Mouse (Mus musculus) NIH3T3 (cell line): Measurements from ENCODE around the gene Nup210.
A peak's percentile ranks its signal among the peaks of the same experiment; 100 is the strongest.

ENCODE experiments used
- DNase-seq: peaks from one replicate; pipeline ENCODE4 v3.0.0-alpha.2; 2012; ENCODE audit warnings: low read depth

Gene Nup210

DNA sequence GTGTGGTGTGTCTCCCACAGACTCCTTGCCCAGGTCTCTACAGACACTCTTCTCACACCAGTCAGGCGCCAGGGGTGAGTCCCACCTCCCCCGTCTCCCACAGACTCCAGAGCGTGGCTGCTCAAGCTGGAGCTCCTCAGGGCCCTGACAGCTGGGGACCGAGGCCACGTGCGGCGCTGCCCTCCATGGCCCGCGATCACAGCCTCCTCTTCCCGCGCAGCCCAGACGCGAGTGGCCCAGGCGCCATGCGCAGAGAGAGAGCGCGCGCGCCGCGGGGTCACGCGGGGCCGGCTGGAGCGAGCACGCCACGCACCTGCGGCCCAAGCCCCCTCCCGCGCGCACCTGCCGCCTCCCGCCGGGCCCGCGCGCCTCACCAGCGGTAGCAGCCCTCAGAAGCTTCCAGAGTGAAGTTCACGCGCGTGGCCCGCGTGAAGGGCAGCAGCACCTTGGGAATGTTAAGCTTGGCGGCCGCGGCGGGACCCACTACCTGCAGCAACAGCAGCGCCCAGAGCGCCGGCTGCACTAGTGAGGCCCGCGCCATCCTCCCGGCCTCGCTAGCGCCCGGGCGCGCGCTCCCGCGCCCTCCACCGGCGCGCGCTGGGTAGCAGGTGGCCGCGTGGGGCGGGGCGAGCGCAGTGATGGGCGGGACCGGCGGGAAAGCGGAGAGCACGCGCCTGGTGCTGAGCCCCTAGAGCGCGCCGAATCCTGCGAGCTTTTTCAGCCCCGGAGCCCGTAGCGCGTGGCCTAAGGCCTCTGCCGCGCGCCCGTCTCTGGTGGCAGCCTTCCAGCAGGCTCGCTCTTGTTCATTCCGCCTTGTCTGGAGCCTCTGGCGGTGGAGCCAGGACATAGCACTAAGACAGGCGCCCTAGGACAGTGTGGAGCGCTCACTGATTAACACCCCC, at the start of gene Nup210:
TSS of gene Nup210 (minus strand) at position 586 of the 902 bp plus-strand sequence.
- peak; percentile 45 for DNase-seq

DNA sequence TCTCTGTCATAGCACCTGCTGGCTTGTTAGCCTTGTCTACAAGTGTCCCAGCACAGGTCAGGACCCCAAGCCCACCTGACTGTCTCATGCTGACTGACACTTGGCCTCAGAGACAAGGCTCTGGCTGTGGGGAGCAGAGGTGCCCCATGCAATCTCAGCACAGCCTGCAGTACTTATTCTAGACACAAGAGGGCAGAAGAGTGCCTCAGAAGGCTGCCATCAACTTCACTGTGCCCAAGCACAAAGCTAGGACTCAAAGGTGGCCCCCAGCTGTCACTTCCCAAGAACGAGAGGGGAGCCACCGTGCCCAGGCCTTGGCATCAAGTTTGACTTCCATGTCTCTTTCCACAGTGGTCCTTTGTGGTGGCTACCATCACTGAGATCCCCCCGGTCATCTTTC, 48.6 kb upstream of the Nup210 start:
- DNase-seq = peak; percentile 87

DNA sequence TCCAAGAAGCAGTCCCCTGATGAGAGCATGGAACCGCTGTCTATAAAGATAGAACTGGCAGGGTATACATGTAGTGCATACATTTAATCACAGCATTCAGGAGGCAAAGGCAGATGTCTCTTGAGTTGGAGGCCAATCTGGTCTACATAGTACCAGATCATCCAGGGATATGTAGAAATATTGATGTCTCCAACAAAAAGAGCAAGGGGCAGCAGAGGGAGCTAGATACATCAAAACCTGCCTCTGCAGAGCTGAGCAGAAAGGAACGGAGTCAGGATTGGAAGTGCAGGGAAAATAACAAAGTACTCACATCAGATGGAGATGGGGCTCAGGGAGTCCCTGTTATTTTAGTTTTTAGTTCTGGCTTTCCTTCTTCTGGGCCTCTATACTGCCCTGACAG, 48.0 kb upstream of the Nup210 start:
- peak; percentile 54 for DNase-seq

DNA sequence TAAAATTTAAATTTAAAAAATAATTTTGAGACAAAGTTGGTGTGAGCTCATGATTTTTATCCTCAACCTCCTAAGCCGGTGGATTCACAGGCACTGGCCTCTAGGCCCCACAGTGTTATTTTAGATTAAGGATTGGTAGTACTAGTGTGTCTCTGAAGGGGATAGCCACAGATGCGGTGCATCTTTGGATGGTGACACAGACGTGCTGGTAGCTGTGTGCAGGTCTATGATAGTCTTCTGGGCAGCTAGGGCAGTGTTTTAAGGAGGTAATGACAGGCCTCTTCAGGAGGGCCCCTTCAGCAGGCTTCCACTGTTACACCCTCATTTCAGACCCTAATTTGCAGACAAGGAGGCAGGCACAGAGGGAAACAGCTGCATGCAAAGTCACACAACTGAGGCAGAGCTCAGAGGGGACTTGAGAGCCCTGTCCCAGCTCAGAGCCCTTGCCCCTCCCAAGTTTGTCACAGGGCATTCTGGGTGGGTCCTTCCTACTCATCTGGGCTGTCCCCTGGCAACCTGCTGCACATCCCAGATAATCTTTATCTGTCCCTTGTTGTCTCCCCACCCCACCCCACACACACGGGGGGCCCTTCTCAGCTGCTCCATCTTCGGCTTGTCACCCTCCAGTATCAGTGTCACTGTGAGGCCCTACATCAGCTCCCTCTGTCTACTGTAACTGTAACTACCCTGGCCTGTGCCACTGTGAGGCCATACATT, 46.7 kb upstream of the Nup210 start:
- DNase-seq = no peak

DNA sequence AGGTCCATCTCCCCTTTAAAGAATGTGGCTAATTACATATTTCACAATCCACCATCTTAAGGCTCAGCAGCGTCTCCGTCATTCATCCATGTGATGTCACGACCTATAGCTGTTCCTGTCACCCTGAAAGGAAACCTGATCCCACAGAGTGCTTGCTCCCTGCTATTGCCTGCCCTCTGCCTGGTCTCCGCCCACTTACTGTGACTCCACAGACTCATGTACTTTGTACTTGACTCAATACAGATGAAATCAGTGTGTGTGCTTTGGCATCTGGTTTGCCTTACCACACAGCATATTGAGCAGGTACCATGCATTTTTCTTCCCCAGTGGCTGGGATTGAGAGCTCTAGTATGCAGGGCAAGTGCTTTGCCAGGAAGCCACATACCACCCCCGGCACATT, 45.7 kb upstream of the Nup210 start:
- no peak for DNase-seq

DNA sequence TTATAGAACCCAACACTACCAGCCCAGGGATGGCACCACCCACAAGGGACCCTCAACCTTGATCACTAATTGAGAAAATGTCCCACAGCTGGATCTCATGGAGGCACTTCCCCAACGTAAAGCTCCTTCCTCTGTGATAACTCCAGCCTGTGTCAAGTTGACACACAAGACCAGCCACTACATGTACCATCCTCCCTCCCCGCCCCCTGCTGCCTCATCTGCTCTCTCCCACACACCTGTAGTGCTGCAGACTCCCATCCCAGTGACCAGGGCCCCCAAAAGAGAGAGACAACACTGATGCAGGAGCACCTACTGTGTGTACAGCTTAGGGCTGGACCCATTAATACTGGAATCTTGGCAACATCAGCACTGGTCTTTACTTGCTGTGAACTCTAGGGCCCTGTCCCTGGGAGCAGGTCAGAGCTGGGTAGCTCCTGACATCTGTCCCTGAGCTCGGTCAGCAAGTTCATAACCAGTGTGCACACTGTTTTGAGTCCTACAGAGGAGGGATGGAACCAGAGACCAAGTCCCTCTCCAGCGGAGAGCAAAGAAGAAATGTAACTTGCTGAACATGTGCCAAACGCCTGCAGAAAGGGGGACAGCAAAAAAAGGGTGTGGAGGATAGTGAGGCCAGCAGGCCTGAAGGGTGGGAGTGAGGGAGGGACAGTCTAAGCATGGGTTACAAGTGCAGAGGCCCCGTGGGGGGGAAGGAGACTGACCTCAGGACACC, 45.0 kb upstream of the Nup210 start:
- DNase-seq = no peak

DNA sequence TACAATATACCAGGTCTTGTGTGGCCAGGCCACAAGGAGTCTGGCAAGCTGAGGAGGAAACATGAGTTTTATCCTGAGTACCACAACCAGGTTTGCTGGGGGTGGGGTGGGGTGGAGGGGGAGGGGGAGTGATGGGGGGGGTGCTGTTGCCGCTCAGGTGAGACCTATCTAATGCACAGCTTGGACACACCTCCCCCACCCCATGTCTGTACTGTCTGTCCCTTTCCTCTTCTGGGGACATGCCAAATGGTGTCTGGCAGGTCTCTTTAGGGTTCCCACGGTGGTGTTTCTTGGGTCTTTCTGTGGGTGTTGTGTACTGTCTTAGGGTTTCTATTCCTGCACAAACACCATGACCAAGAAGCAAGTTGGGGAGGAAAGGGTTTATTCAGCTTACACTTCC, 44.3 kb upstream of the Nup210 start:
- DNase-seq = no peak

DNA sequence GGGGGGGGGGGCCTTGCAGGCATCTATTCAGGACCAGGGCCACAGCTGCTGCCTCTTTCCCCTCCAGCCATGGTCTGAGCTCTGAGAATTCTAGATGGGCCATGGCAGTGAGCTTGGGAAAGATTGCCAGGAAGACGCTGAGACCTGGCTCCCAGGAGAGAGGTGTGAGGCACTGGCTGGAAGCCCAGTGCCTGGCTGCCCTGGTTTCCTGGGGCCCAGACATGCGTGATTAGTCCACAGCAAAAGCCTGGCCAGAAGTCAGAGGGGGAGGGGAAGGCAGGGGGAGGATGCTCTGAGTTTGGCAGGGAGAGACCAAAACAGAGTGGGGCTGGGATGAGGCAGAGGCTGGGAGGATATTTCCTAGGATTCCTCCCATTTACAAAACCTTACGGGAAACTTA, 43.8 kb upstream of the Nup210 start:
- DNase-seq = peak; percentile 85

DNA sequence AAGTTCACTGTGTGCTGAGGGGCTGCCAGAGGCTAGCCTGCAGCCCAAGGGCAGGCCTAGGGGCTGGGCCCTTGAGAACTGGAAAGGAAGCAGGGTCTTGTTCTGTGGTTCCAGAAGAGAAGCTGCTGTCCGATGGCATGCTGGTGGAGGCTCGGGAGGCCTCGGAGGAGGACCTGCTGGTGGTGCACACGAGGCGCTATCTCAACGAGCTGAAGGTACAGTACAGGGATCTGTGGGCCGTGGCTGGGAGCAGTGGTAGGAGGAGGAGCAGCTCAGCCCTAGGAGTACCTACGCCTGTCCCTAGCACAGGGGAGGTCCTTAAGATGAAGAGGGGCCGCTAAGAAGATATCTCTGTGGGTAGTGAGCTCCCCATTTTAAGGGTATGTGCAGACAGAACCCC, 42.4 kb upstream of the Nup210 start:
- no peak for DNase-seq

DNA sequence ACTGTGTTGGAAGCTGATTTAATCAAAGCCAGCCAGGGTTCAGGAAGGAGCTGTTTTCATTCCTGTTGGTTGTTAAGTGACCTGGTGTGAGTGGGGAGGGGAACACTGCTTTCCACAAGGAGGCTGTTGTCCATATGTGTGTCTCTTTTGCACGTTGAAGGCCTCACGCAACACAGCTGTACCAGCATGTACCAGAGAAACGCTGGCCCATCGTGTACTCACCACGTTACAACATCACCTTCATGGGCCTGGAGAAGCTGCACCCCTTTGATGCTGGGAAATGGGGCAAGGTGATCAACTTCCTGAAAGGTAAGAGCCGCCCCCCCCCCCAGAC, 40.6 kb upstream of the Nup210 start:
- DNase-seq = no peak

DNA sequence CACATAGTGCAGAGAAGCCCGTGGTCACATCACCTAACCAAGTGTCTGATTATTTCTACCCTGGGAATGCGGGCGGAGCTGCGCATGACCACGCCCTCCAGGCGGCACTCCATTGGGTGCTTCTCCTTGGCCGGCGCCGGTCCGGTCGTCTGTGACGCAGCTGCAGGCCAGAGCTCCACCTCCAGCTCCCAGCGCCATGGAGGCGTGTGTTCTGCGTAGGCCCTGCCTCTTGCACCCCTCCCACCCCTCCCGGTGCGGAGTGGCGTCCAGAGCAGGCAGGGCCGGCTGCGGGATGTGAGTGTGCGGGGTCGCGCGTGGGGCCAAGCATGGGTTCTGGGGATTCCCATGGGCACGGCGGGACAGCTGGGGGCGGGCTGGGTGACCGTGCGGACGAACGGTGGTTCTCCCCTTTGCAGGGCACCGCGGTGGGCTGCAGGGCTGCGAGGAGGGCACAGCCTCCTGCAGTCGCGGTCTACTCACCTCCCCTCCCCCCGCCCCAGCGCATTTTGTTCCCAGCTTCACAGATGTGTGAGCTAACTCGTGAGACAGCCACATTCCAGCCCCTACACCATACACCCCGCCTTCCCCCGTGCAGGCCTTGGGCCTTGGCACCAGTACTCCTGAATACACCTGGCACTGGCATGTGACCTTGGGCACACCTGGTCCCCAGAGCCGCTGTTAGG, 40.1 kb upstream of the Nup210 start, which contains the start of gene Hdac11:
TSS of gene Hdac11 (plus strand) at position 112 of the 683 bp plus-strand sequence.
- DNase-seq = peak; percentile 96

DNA sequence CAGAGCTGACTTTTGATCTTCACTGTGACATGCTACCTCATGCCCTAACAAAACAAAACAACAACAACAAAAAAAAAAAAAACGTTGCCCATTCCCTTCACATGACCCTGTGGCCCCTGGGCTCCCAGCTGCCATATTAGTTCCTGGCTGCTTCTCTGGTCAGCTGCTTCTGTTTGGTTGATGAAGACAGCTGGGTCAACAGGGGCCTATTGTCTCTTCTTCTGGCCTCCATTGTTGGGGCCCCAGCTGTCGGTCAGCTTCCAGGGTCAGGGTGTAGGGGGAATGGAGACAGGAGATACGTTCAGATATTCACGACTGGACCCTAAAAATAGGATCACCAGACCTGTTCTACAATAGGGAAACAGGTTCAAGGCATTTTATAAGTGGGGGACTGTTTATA, 39.4 kb upstream of the Nup210 start:
- DNase-seq = no peak

DNA sequence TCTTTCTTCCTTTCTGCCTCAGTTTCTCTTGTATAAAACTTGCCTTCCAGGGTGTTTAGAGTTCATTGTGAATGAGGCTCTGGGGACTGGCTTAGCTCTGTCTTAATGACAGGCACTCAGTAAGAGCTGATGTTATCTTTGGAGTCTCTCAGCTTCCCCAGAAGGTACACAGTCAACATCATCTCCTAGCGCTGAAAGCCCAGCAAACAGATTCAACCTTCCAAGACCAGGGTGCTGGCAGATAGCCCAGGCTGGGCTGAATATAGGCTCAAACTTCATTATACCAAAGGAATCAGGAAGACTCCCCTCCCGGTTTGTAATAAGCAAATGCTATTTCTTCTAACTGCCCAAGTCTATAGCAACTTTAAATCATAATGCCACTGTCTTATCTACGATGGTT, 38.7 kb upstream of the Nup210 start:
- DNase-seq = peak; percentile 72

DNA sequence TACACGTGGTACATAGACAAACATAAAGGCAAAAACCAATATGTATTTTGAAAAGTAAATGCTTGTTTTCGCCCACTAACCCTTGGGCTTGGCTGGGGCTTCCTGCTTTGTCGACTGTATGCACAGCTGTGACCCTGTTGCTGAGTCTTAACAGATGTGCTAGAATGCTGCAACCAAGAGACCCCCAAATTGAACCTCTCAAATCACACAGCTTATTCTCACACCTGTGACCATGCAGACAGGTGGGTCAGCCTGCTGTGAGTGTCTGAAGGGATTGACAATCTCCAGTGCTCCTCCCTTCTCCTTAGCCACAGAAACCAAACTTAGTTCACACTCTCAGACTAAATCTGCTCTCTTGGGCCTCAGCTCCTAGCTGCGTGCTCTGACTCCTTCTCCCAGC, 38.1 kb upstream of the Nup210 start:
- DNase-seq = no peak

DNA sequence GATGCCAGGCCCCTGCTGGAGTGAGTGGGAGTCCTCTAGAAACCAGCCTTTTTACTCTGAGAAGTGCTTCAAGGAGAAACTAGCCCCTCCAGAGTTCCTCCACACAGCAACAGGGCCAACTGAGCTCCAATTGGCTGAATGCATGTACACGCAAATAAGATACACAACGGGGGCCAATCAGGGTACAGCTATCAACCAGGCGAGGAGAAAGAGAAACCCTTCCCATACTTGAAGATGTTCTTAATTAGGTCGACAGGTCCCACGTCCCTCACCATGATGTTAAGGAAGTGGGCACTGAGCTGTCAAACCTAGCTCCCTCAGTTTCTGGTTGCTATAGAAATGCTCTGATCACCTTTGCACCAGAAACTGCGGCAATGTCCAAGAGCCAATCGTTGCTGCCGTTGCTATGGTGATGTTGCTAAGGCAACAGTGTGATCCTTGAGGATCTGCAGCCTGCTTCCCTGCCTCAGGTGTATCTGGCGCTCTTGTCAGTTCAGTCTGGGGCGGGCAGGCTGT, 37.0 kb upstream of the Nup210 start:
- DNase-seq = no peak

DNA sequence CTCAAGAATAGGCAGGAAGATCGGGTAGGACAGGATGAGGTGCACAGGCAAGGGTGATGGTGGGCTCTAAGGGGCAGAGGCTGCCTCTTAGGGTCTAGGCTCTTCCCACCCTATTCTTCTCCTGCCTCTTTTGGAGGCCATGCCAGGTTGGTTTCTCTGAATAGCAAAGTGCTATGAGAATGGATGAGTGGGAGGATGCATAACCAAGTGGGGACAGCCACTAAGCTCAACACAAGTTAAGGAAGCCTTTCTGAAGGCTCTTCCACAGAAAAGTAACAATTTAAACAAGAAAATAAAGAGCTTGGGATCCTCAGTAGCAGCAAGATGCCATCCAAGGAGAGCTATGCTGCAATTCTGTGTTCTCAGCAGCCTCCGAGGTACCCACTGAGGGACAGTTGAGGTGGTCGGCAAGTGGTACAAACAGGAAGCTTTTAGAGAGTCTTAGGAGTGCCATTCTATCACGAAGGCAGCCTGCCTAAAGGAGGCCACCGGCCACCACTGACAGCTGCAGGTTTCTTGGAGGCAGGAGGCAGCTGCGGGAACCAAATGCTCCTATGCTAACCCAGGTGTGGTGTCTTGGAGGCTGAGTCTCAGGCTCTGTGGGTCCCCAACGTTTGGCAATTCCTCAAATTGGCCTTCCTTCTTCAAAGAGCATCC, 36.4 kb upstream of the Nup210 start:
- DNase-seq = no peak

DNA sequence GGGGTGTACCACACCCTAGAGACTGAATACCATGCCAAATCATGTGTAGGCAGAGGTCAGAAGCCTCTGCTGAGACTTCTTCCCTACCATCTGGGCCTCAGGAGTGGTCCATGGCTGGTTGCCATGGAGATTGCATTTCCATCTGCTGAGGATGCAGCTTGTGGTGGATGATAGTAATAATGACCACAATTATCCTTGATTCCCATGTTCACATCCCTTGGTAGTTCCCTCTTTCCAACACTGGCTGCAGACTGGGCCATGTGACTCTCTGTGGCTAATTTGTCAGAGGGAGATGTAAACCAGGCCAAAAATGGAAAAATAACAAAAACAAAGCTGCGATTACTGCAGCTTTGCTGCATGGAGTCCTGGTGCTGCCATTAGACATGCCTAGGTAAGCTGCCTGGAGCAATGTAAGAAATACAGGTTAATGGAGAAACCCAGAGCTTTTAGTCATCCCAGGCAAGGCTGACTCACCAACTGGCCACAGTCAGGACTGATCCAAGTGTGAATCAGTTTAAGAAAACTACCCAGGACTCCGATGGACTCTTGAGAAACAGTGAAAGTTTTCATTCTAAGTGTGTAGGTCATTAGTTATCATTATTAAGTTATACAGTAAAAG, 30.6 kb upstream of the Nup210 start:
- peak; percentile 80 for DNase-seq

DNA sequence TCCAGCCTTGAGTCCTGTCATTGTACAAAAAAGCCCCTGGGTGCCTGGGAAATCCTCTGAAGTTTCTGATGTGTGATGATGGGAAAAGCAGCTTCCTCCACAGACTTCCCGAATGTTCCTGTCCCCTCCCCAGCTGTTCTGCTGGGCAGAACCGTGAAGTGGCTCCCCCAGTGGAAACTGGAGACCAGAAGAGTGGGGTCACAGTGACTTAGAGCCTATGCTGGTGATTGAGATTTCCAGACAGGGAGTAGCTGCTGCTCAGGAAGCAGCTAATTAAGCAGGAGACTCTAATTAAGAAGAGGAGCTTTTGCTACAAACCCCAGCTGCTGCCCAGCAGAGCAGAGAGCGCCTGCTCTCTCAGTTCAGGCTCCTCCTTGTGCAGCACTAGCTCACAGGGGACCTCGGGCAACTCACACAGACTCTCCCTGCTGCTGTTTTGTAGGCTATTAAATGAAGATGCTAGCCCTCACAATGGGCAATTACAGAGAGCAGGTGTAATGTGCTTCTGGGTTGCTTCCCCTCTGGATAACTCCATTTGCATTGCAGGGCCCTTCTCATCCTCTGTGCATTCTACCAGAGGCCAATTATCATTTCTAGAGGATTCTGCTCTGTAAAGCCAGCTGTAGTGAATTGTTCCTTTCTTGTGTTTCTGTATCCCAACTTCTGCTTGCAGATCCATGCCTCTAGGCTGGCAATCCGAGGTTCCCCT, 30.0 kb upstream of the Nup210 start:
- peak; percentile 28 for DNase-seq

DNA sequence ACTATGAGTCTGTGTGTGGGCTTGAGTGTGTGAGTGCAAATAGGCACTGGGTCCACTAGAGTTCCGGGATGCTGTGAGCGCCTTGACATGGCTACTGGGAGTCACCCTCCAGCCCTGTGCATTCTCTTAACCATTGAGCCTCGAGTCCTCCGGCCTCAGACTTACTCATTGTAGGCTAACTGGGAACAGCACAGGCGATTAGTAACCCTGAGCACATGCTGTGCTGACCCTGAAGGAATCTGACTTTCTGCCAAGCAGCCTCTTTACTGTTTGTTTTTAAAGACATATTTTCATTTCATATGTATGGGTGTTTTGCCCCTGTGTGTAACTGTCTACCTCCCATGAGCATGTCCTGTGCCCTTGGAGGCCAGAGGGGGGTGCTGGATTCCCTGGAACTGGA, 28.9 kb upstream of the Nup210 start:
- peak; percentile 64 for DNase-seq

DNA sequence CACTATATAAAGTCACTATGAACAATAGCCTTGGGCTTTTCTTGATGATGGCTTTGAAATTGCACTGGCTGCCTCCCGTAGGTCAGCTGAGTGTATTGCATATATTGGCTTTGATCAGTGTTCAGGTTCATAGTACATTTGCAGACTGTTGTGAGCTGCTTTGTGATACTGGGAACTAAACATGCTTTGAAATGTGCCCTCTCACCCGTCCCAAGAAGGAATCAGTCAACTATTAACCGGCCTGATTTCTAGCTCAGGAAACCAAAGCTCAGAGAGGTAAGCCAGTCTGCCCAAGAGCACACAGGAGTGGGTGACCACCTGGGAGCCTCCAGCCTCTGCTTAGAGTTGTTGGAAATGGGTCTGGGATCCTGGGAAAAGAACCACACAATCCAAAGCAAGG, 28.4 kb upstream of the Nup210 start:
- no peak for DNase-seq
